Mouse (Mus musculus): ENCODE data around the gene Eif4g3.

Gene Eif4g3

DNA sequence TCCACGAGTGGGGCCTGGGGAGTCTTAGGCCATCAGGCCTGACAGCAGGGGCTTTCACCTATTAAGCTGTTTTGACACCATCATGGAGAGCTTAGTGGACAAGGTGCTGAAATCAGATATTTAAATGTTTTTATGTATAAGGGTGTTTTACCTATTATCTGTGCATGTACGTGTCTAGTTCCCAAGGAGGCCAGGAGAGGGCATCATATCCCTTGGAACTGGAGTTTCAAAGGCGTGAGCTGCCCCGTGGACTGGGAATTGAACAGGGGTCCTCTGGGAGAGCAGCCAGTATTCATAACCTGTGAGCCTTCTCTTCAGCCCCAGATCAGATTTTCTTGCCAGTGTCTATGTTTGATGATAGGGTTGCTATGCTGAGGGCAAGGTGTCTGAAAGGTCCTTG, 2.4 kb upstream of the Eif4g3 start:
- no peak for DNase-seq (ENCODE audit: low spot score)

DNA sequence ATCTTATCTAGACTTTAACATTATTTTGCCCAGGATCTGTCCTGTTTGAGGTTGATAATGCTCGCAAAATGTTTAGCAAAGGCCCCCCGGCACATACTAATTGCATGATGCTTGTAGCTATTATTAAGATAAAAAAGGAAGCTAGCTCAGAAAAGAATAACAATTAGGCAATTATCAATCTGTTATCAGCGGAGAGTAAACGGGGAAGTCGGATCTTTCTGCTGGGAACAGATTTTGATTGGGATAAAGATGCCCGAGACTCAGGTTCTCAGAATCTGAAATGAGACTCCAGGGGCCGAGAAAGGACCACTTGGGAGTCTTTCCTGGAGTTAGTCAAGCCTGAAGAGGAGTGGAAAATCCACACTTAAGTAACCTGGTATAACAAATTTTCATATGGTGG, 1.6 kb upstream of the Eif4g3 start:
- DNase-seq (ENCODE audit: low spot score) = no peak

DNA sequence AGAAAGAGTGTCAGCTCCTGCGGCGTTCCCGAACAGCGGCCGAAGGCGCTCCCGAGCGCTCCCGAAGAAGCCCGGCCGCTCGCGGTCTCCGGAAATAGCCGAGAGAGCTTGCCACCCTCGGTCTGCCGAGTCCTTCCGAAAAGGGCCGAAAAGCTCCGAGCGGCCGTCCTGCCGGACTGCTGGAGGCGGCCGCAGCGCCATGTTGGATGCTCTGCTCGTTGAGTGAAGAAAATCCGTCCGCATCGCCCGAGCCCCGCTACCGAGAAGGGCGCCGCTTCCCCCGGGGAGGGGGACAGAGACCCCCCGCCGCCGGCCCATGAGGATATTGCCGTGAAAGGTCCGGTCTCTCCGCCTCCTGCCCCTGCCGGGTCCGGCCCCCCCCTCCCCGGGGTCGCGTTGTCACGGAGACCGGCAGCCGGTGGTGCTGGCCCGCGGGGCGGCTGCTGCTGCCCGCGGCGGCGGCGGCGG, 503 bp downstream of the Eif4g3 start:
- DNase-seq (ENCODE audit: low spot score) = peak; percentile 100

DNA sequence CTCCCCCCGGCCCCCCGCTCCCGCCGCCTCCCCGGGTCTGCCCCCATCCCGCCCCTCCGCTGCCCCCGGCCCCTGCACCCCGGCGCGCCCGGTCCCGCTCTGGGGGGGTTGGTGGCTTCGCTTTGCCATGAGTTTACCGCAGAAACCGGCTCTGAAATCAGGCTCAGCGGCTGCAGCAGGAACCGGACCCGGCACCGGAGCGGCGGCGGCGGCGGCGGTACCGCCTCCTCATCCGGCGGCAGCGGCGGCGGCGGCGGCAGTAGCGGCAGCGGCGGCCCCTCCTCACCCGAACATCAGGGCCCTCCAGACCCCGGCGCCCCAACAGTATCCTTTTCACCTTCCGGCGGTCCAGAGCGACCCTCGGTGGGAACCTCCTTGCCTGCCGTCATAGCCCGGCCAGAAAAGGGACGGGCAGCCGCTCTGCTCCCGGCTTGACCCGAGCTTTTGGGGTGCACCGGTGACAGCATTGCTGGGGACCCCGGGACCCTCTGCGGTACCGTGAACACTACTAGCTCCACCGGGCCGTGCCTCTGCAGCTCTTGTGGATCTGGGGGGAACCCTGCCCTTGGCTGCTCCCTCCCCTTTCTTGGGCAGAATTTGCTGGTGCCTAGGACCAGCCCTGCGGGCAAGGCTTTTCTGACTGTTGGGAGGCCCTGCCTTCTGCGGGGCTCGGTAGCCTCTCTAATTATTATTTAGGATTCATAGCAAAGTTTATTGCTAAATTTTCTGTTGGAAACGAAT, 1.2 kb downstream of the Eif4g3 start:
- DNase-seq (ENCODE audit: low spot score) = peak; percentile 54

DNA sequence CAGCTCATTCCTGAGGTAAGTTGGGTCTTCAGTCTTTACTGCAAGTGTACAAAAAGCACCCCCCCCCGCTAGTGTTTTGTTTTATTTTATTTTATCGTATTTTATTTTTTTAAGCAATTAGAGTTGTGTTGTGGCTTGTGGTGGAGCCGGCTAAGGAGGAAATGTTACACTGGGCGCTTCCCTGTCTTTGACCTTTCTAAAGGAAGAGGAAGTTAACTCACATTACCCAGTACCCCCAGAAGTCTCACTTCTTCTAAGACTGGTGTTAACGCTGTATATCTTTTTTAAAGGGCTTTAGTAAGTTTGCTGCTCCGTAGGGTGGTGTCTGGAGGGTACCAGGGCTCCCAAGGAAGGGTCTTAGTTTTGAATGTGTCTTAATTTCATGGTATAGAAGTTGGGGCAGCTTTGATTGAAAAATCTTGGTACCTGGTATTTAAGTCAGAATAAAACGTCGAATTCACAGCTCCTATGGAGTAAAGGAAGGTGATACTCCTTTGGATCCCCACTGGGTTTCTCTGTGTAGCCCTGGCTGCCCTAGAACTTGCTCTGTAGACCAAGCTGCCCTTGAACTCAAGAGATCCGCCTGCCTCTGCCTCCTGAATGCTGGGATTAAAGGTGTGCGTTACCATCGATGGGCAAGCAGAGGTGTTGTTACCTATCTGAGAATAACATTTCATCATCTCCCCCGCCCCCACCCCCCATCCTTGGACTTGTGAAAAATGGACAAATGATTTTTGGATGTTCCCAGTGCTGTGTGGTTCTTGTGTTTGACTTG, 1.9 kb downstream of the Eif4g3 start:
- DNase-seq (ENCODE audit: low spot score) = no peak

DNA sequence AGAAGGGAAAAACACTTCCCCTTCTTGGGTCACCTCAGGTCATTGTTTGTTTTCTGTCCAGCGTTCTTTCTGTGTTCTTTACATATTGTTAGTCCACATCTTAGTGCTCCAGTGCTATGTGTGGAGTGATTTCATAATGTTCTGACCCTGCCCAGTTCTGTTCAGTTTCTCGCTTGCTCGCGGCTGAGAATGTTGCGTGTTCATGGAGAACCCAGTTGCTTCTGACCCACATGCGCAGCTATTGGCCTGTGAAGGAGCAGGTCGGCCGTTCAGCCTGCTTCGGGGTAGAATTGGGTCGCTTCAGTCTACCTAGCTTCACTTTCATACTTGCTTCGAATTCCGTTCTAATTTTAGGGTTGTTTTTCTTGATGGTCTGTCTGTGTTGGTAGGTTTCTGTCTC, 2.6 kb downstream of the Eif4g3 start:
- DNase-seq (ENCODE audit: low spot score) = peak; percentile 19

DNA sequence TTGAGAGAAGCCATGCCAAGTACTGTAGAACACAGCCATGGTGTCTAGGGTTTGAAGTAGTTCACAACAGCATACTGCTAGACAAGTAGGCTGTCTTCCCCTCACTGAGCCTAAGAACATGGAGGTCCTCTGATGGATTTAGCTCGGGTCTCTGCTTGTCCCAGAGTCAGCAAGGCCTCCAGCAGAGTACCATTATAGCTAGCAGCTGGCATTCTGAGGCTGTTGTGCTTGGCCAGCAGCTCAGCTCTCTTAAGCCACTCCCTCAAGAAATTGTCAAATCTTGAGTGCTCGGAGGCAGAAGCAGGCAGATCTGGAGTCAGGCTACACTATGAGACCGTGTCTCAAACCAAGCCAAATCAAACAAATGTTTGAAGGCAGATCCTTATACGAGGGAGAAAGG, 5.4 kb downstream of the Eif4g3 start:
- no peak for DNase-seq (ENCODE audit: low spot score)

DNA sequence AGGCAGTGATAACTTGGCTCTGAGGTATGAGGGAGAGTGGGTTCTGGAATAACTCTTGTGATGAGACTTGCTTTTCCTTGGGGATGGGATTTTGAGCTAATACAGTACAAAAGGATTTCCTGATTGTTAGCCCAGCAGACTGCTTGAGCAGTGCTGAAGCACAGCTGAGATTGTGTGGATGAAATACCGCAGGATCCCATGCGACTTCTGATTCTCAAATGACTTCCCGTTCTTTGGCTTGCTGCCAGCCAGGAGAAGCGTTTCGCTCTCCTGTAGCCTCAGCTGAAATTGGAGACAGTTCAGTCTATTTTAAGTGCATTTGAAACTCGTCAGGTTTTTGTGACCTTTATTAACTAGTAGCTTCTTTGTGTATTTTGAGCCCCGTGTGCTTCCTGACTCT, 7.9 kb downstream of the Eif4g3 start:
- DNase-seq (ENCODE audit: low spot score) = no peak

DNA sequence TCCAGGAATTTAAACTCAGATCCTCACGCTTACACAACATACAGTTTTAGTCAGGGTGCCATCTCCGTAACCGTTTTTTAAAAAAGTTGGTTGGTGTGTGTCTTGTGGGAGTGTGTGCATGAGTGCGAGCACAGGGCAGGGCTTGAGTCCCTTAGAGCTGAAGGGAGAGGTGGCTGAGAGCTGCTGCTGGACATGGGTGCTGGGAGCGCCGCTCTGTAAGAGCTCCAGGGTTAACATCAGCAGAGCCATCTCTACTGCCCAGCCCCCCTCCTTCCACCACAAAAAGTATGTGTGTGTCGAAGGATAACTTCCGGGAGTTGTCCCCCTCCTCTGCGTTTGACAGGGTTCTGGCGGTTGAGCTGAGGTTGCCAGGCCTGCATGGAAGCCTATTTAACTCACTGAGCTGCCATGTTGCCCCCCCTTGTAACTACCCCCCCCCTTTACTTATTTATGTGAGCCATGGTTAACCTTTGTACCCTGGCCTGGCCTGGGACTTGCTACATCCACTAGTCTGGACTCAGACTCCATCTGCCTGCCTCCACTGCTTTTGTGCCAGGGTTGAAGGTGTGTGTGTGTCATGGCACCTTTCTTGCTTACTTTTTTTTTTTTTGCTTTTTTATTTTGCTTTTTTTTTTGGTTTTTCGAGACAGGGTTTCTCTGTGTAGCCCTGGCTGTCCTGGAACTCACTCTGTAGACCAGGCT, 11.2 kb downstream of the Eif4g3 start:
- DNase-seq (ENCODE audit: low spot score) = no peak

DNA sequence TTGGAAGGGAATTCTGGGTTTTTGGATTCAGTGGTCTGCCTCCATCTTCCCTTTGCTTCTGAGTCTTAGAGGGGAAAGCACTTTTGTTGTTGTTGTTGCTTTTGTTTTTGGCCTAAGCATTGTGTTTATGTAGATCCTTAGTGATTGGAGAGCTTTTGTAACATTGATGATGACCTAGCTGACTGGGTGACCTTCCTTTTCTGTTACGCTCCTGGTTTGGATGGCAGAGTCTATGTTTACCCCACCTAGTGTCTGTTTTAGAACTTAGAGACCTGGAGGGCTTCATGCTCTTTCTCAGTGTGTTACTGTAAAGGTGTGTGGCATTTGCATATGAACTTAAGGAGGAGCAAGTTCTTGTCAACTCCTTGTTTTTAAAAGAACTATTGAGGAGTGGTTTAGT, 13.0 kb downstream of the Eif4g3 start:
- DNase-seq (ENCODE audit: low spot score) = no peak

DNA sequence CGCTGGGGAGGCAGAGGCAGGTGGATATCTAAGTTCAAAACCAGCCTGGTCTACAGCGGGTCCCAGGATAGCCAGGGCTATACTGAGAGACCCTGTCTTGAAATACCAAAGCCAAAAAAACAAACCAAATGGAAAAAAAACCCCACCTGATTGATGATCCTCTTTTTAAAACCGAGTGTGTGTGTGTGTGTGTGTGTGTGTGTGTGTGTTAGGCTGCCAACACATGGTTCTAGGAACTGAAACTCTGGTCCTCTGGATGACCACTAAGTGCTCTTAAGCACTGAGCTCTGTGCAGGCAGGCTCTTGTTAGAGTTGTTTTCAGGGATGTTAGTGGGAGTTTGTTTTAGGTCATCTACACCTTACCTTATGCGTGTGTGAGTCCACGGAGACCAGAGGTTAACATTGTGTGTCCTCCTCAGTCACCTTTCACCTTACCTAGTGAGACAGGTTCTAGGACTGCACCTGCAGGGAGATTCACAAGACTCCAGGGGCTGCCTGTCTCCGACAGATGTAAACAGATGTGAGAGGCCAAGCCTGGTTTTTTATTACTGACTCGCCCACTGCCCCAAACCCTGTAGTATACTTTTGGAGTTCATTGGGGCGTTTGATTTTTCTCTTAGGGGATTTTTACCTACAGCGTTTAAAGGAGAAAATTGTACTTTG, 14.3 kb downstream of the Eif4g3 start:
- DNase-seq (ENCODE audit: low spot score) = no peak

DNA sequence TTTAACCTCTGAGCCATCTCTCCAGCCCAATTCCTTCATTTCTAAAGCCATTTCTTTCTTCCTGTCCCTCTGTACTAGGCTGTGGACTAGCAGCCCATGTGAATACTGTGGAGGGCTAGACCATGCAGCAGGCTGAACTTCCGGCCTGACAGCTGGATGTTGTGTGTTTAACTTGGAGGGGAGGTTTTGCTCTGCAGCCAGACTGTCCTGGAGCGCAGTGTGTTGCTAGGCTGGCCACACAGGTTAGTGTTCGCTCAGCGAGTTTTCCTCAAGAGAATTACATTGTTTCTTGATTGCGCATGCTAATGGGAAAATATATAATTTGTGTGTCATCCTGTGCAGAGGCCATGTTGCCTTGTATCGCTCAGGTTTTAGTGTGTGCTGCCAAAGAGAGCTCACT, 15.8 kb downstream of the Eif4g3 start:
- no peak for DNase-seq (ENCODE audit: low spot score)

DNA sequence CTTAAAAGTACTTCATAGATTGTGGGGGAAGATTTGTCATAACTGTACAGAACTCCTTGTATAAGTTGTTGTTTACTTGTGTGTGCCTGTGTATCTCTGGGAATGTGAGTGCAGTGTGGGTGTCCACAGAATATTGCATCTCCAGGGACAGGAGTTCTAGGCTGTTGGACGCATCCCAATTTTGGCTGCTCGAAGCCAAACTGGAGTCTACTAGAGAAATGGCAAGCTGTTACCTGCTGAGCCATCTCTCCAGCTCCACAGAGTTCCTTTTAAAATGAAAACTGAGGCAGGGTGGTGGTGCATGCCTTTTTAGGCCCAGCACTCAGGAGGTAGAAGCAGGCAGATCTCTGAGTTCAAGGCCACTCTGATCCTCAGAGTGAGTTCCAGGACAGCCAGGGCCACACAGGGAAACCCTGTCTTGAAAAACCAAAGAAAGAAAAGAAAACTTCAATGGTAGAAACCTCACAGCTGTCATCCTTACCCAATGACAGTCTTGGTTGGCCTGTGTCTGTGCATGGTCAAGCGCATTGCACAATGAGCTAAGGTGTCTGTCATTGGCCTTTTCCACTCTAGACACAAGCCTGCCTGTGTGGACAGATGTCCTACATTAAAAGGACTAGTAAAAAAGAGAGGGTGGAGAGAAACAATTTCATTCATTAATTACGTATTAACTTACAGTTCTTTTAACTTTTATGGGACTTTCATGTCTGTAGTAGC, 17.1 kb downstream of the Eif4g3 start:
- no peak for DNase-seq (ENCODE audit: low spot score)

DNA sequence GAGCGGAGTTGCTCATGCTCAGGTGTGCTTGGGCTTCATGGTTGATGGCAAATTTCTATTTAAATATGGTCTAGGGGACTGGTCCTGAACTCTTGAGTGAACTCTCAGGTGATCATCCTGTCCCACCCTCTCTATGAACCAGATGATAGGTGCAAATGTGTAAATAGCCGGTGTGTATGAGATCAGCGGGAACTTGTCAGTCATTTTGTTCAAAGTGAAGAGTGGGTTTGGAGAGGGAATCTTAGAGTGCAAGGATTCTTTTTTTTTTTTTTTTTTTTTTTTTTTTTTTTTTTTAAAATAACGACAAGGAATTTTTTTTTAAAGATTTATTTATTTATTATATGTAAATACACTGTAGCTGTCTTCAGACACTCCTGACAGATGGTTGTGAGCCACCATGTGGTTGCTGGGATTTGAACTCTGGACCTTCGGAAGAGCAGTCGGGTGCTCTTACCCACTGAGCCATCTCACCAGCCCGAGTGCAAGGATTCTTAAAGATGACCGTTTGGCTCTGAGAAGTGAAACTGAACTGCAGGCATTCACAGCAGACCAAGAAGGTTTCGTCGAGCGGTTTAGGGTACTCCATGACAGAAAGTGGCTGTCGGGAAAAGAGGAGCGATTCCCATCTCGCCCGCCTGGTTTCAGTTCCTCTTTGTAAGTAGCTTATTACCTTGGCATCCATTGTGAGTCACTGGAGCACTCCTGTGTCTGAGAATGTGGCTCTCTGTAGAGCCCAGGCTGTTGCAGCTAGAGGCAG, 21.1 kb downstream of the Eif4g3 start:
- DNase-seq (ENCODE audit: low spot score) = no peak

DNA sequence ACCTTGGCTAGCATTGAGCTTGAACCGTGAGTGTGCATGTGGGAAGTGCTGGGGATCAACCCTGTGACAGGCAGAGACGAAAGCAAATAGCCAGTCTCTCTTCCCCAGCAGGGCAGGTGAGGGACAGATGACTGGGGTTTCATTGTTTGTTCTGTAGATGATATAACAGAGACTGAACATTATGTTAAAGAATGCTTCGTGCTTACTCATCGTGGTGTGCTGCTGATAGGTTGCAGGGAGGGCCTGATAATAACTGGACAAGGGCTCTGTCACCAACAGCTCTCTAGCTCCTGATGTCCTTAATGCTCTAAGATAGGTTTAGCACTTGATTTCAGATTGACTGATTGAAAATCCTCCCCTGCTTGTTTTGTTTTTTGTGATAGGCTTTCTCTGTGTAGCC, 23.1 kb downstream of the Eif4g3 start:
- no peak for DNase-seq (ENCODE audit: low spot score)

DNA sequence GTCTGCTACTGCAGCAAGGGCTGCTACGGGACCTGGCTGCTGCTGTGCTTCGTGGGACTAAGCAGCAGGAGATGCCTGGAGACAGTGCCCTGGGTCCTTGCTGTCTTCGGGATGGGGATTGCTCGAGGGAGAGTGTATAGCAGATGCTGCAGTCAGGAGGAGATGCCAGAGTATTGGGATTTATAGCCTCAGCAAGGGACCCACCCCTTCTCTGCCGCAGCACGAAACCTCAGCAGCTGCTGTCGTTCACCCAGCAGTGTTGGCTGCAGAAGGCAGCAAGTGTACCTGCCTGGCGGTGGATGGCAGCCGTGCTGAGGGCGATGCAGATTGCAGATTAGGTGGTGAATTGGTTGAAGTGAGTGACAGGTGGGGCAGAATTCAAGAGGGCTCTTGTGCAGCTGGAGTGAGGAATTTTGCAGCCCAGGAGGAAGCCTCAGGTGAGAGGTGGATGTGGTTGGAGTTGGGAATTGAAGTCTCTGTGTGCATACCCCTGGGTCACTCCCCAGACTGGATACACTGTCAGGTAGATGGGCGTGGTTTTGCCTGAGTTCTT, 24.3 kb downstream of the Eif4g3 start:
- no peak for DNase-seq (ENCODE audit: low spot score)

DNA sequence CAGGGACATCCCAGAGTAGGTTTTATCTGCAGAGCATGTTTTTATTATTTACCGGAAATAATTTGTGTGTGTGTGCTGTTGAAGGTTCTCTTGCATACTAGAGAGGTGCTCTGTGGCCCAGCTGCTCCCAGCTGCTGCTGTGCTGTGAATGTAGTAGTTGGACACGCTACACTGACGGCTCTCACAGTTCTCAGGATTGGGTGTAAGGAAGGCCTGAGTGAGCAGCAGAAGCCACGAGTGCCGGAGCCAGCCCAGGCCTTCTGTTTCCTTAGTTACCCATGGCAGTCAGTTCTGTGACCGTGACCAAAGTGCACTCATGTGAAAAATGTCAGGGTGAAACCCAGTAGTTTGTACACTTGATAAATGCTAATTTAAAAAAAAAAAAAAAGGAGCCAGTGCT, 25.2 kb downstream of the Eif4g3 start:
- DNase-seq (ENCODE audit: low spot score) = no peak

DNA sequence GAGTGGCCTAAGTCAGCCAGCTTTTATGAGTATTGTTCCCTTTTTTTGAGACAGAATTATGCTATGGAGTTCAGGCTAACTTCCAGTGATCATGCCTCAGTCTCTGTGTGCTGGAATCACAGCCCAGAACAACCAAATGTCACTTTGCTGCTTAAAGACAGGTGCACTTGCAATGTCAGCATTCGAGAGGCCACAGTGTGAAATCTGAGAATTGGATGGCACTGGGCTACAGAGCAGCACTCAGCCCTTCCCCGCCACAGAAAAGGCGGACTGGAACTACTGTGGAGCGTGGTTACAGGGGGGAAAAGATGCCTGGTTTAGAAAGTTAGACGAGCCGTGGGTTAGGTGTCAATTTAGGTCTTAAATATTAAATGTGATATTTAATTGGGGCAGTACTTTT, 27.4 kb downstream of the Eif4g3 start:
- no peak for DNase-seq (ENCODE audit: low spot score)

DNA sequence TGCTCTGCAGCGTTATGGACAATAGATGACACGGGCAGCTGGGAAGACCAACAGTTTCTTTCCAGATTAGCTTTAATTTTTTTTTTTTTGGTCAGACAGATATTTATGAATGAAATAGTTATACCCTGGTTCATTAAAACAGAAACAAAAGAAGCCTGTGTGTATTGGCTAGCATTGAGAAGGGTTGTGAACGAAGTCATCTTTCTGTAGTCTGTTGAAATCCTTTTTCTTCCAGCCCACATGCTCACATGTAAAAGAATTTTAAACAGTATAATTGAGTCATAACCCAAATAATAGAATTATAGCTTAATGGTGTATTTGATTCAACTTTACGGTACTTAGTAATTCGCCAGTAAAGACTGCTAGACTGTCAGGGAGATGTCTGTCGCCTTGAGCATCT, 28.8 kb downstream of the Eif4g3 start:
- no peak for DNase-seq (ENCODE audit: low spot score)

DNA sequence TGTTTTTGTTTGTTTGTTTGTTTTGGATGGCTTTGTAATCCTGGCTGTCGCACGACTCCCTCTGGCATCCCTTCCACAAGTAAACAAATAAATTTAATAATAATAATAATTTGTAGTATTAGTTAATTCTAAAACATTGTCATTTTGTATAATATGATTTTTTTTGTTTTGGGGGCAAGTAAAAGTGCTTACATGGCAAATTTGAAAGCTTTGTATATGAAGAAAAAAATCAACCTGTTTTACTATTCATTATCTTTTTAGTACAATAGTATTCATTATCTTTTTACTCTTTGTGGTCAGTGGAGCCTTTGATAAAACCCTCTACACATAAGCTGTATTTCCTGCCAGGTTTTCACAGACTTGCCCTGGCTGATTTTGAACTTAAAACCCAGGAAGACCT, 29.9 kb downstream of the Eif4g3 start:
- DNase-seq (ENCODE audit: low spot score) = no peak

Measured in urinary bladder, postnatal 25 days (tissue).